Mouse (Mus musculus) hindbrain, postnatal 0 days (tissue): ENCODE data around the gene Stip1. TPM values are rescaled to one million over a fixed set of nuclear protein-coding genes. Genes with fewer than 3 reads are reported as not detected.
"Not testable (repeated sequence)": the region's sequence is repeated elsewhere in the genome, so short reads cannot be mapped to it uniquely, and the experiment has no call there.

Experiments
- ATAC-seq: fragments of 200-750 bp; cut with Nextera tagmentation; 2 replicates; pipeline ENCODE4 v1.8.0; 2017; ENCODE audit warnings: mild to moderate bottlenecking, moderate TSS enrichment, moderate library complexity
- DNase-seq: peaks from one replicate; pipeline ENCODE4 v3.0.0-alpha.2; 2015; ENCODE audit warnings: low spot score
- H3K27ac ChIP-seq: fragments of 300-500 bp; sonication (generic); 2 replicates; pipeline ENCODE4 v1.5.1; 2014; ENCODE audit warnings: mild to moderate bottlenecking
- H3K27me3 ChIP-seq: fragments of 300-500 bp; sonication (generic); 2 replicates; pipeline ENCODE4 v1.6.1; 2014; ENCODE audit warnings: low read length, mixed read lengths; ENCODE audit not compliant: insufficient read depth
- H3K36me3 ChIP-seq: fragments of 300-500 bp; sonication (generic); 2 replicates; pipeline ENCODE4 v1.6.1; 2014; ENCODE audit warnings: low read length, mixed read lengths; ENCODE audit not compliant: insufficient read depth
- H3K4me1 ChIP-seq: fragments of 300-500 bp; sonication (generic); 2 replicates; pipeline ENCODE4 v1.6.1; 2014; ENCODE audit warnings: antibody characterized with exemption, low read length, mixed read lengths; ENCODE audit not compliant: insufficient read depth
- H3K4me2 ChIP-seq: fragments of 300-500 bp; sonication (generic); 2 replicates; pipeline ENCODE4 v1.6.1; 2014; ENCODE audit warnings: low read depth, mild to moderate bottlenecking, low read length, moderate library complexity, mixed read lengths
- H3K4me3 ChIP-seq: fragments of 300-500 bp; sonication (generic); 2 replicates; pipeline ENCODE4 v1.5.1; 2014; ENCODE audit warnings: low read length
- H3K9ac ChIP-seq: fragments of 300-500 bp; sonication (generic); replicated peaks from 2 replicates; pipeline ENCODE4 v1.6.1; 2014; ENCODE audit warnings: mild to moderate bottlenecking, low read length, moderate library complexity, mixed read lengths
- H3K9me3 ChIP-seq: fragments of 300-500 bp; sonication (generic); 2 replicates; pipeline ENCODE4 v1.6.1; 2016; ENCODE audit warnings: low read length, mixed read lengths
- CTCF ChIP-seq: IDR thresholded peaks from 2 replicates; pipeline ENCODE4 v1.5.1; 2016; ENCODE audit warnings: antibody characterized with exemption, control low read depth, low read depth
- WGBS: fragments of 180-500 bp; shearing (Covaris S2); extraction: QIAGEN DNeasy Blood & Tissue Kit; methylation state at CpG from one replicate; pipeline ENCODE4 v1.1.7; 2014; 5-methylcytosine and 5-hydroxymethylcytosine counted together
- polyA plus RNA-seq: library from polyadenylated mRNA; unstranded; fragments of >200 nt; fragmentation: Nextera tagmentation; extraction: Ambion mirVana; gene quantifications from 2 replicates; pipeline ENCODE4 v1.2.1, GENCODE M21; 2015
- total RNA-seq: library from RNA; depleted of rRNA; stranded (reverse); fragments of >200 nt; gene quantifications from 2 replicates; pipeline ENCODE4 v1.2.3, GENCODE M21; 2014

Stip1 gene
- total and polyA plus RNA-seq, 2 experiments from 2014 or later = 89.0 to 151 TPM

DNA sequence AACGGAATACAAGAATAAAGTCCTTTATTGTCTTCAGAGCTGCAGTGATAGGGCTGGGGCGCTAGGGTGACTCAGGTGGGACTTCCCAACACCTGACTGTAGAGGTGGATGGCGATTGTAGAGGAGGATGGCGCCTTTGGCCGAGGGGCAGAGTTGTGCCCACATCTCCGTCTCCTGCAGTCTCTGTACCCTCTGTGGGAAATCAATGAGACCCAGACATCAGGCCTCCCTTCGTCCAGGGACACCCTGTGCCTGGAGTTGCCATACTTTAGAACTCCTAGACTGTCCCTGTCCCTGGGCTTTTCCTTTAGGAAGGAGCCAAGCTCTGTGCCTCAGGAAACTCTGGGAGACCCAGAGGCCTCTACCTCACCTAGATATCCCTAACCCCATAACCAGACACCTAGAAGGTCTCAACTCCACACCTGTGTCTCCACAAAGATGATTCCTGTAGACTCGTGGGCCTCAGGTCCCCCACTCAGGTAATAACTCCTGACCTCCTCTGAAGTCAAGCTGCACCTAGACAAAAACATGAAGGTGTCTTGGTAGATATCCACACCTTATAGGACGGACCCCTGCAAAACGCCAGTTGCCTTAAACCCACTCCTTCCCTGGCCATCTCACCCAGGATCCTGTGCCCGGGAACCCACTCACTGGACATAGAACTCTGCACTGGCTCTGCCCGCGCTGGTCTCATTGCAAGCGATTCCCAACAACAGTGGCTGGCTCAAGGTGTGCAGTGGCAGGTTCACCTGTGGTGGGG, 46.6 kb downstream of the Stip1 start:
- peak overlapping the region; percentile 54 for H3K4me3 ChIP-seq
- TF ChIP-seq CTCF = peak; percentile 20
- H3K4me2 ChIP-seq = peak overlapping the region; percentile 78
- H3K4me1 ChIP-seq = peaks cover 18% of the 10 kb centered on the region
- no peaks in the 10 kb centered on the region for H3K36me3 ChIP-seq
- no peak for DNase-seq
- H3K27ac ChIP-seq = peak overlapping the region; percentile 3; the same call in 1 of the 2 replicates
- H3K27me3 ChIP-seq = no peaks in the 10 kb centered on the region
- no peak for ATAC-seq
- peak overlapping the region; percentile 56; the same call in 1 of the 2 replicates for H3K9ac ChIP-seq
- H3K9me3 ChIP-seq = no peaks in the 10 kb centered on the region
- 66% methylated on average over 14 of the region's 14 CpGs for WGBS

DNA sequence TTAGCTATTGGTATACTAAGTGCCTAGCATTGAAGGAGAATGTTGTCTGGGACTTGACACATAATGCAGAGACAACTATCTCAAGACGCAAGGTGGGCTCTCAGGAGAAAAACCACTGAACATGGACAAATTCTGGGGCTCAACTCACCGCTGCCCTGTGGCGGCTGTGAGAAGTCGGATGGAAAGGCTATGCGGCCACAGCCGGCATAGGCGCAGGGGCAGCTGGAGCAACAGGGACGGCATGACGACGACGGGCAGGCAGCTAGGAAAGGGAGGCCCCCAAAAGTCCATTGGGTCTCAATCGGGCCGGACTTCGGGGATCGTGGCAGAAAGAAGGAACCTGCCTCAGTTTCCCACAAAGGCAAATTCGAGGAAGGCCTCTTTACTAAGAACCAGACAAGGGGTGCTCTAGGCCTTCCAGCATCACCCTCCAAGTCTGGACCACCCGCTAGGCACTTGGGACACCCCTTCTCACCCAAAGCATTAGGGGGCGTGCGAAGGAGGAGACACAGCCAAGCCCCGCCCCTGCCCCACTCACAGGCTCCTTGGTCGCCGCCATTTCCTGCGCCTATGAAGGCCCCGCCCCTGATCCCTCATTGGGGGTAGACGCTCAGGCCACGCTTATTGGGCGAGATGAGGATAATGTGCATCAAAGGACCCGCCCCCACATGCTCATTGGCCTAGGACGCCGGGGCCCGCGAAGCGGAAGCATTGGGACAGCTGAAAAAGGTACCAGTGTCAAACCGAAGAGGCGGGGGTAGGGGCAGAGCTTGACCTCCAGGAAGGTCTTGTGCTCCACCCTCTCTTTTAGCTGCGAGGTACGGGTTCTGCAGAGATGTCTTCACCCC, 47.5 kb downstream of the Stip1 start, which contains the start of gene Dnajc4:
Gene Dnajc4, minus strand, starts transcription at position 562 of the 848 bp plus-strand sequence.
- TF ChIP-seq CTCF = peak; percentile 28; the same call in 1 of the 2 replicates
- Histone ChIP-seq H3K27ac (peak within 1 kb of the TSS; percentile 49), H3K9ac (peak within 1 kb of the TSS; percentile 56), H3K4me3 (peak within 1 kb of the TSS; percentile 54), H3K27me3 (no peaks in the 10 kb centered on the region), H3K9me3 (no peaks in the 10 kb centered on the region), H3K36me3 (no peaks in the 10 kb centered on the region), H3K4me2 (peak within 1 kb of the TSS; percentile 78), H3K4me1 (peaks cover 18% of the 10 kb centered on the region)
- WGBS = 1% methylated on average over 37 of the region's 37 CpGs
- peak; percentile 97 for DNase-seq
- ATAC-seq = peak; percentile 95

DNA sequence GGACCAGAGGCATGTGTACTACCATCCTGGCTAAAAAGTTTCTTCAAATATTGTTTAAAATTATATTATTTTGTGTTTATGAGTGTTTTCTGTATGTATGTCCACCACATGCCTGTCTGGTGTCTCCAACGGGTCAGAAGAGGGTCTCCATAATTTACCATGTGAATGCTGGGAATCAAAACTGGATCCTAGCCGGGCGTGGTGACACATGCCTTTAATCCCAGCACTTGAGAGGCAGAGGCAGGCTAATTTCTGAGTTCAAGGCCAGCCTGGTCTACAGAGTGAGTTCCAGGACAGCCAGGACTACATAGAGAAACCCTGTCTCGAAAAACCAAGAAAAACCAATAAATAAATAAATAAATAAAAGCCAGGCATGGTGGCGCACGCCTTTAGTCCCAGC, 48.6 kb downstream of the Stip1 start:
- not testable (repeated sequence) for ATAC-seq, H3K27me3 ChIP-seq, H3K4me3 ChIP-seq, H3K9ac ChIP-seq, H3K4me2 ChIP-seq, H3K36me3 ChIP-seq, DNase-seq, H3K9me3 ChIP-seq, H3K27ac ChIP-seq
- 92% methylated on average over 6 of the region's 6 CpGs for WGBS
- H3K4me1 ChIP-seq = peaks cover 11% of the 10 kb centered on the region; the same call in 1 of the 2 replicates

DNA sequence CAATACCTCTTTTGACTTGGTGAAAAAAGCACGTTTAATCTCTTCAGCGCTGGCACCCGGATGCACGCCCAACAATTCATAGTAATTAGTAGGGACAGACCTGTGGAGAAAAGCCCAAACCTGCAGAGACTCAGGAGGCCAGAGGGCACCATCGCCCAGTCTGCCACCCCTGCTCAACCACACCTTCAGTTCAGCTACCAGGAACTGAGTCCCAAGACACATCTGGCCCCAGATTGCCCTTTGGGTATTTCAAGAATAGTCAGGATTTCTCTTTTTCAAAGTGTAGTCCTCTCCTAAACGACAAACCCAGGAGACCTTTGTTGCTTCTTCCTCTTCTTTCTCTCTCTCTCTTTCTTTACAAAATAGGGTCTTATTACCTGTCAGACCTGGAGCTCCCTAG, 49.1 kb downstream of the Stip1 start:
- Histone ChIP-seq H3K4me3 (no peak overlapping the region), H3K27me3 (no peaks in the 10 kb centered on the region), H3K9me3 (no peaks in the 10 kb centered on the region), H3K9ac (no peak overlapping the region), H3K4me2 (no peak overlapping the region), H3K27ac (no peak overlapping the region), H3K36me3 (no peaks in the 10 kb centered on the region), H3K4me1 (peaks cover 11% of the 10 kb centered on the region; the same call in 1 of the 2 replicates)
- 88% methylated on average over 6 of the region's 6 CpGs for WGBS
- DNase-seq = no peak
- no peak for TF ChIP-seq CTCF
- no peak for ATAC-seq

DNA sequence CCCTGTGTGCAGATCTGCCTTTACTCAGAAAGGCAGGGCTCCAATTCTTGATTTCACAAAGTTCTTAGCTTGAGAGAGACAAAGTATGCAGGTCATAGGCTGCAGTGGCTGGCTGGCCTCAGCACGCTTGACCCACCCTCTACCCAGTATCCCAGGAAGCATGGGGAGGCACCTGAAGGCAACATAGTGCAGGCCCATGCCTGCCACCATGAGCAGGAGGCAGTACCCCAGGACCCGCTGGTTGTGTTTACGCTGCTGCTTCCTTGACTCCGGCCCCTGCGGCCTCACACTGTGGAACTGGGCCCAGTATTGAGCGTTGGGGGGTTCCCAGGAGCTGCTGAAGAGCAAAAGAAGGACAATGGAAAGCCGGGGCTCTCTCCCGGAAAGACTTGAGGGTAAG, 50.5 kb downstream of the Stip1 start:
- Histone ChIP-seq H3K27ac (no peak overlapping the region), H3K4me1 (no peaks in the 10 kb centered on the region), H3K4me2 (no peak overlapping the region), H3K27me3 (no peaks in the 10 kb centered on the region), H3K9ac (no peak overlapping the region), H3K9me3 (no peaks in the 10 kb centered on the region), H3K4me3 (no peak overlapping the region), H3K36me3 (peaks cover 8% of the 10 kb centered on the region; the same call in 1 of the 2 replicates)
- DNase-seq = no peak
- ATAC-seq = no peak
- WGBS = 87% methylated on average over 8 of the region's 8 CpGs
- TF ChIP-seq CTCF = no peak

DNA sequence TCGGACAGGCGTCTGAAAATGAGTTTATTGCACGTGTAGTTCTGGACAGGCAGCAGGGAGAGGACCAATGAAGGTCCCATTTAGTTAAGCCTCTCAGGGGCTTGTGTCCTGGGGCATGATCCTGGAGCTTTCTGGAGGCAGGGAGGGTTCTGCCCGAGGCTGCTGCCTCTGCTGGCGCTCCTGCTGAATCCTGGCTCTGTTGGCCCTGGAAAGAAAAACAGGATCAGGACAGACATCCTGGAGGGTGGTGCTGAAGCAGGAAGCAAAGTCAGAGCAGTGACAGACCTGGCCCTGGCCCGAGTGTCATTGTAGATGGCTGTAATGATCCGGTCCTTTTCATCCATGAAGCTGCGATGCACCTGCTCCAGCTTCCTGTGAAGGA, 51.9 kb downstream of the Stip1 start:
- Histone ChIP-seq H3K9me3 (no peaks in the 10 kb centered on the region), H3K4me1 (no peaks in the 10 kb centered on the region), H3K9ac (peak overlapping the region; percentile 78), H3K36me3 (peaks cover 13% of the 10 kb centered on the region; the same call in 1 of the 2 replicates), H3K27ac (peak overlapping the region; percentile 75), H3K27me3 (no peaks in the 10 kb centered on the region), H3K4me3 (peak overlapping the region; percentile 58), H3K4me2 (peak overlapping the region; percentile 79)
- ATAC-seq (peak; percentile 1; the same call in 1 of the 2 replicates), DNase-seq (no peak)
- TF ChIP-seq CTCF = no peak
- under 1% methylated on average over 8 of the region's 8 CpGs for WGBS
